27 mouse cellular contexts compared by ENCODE assay signal in the genomic region with DNA sequence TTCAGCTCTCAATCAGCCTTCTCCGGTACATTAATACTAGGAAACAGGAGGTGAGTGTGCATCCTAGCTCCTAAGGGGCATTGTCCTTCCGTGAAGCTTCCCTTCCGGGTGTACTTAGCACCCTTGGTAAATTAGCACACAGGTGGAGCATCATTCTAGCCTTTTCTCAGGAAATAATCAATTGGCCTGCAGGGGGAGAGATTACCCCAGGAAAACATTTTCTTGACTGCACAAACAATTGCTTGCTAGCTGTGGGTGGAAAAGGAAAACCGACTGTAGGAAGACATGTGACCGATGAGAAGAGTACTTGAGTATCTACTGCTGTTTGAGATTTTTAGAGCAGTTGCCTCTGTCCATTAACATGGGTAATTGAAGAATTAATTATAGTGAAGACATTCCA. TPM values are rescaled to one million over a fixed set of nuclear protein-coding genes. Genes with fewer than 3 reads are reported as not detected.
DNase-seq lines count a peak whose midpoint lies in the region; ATAC-seq and TF ChIP-seq lines count a peak whose summit lies in the region.
"Had no signal": no experiment of that assay in that cellular context is flagged by ENCODE, and none has a peak within 500 bp of the region (broad histone marks: within the 10 kb centered on the region; RNA-seq: fewer than 3 reads in every experiment).

No protein-coding gene starts in this region.

- no peaks in the 10 kb centered on the region for H3K9me3 ChIP-seq in intestine, postnatal 0 days (ENCODE audit: control insufficient read depth)
- H3K9me3 ChIP-seq in intestine, embryonic 15.5 days: no peaks in the 10 kb centered on the region
- H3K9me3 ChIP-seq in intestine, embryonic 16.5 days (ENCODE audit: control insufficient read depth, low read length): no peaks in the 10 kb centered on the region
- H3K9me3 ChIP-seq: embryonic facial prominence, embryonic 15.5 days; forebrain, embryonic 12.5 days; G1E; heart, embryonic 10.5 days; hindbrain, embryonic 13.5 days; liver, embryonic 12.5 days; lung, embryonic 15.5 days had no signal

- no peak overlapping the region for H3K27ac ChIP-seq in intestine, postnatal 0 days (ENCODE audit: low read depth, low read length)
- no peak overlapping the region for H3K27ac ChIP-seq in intestine, embryonic 15.5 days
- H3K27ac ChIP-seq in intestine, embryonic 16.5 days (ENCODE audit: low read length): no peak overlapping the region
- H3K27ac ChIP-seq: embryonic facial prominence, embryonic 15.5 days; forebrain, embryonic 12.5 days; heart, embryonic 10.5 days; hindbrain, embryonic 13.5 days; liver, embryonic 12.5 days; lung, embryonic 15.5 days had no signal

- DNase-seq in left cerebral cortex, postnatal 14 days (ENCODE audit: low spot score in 2 of 2): peak; percentile 3 to 6
- DNase-seq in left cerebral cortex, adult 11 months (ENCODE audit: low spot score): no peak
- DNase-seq in 416B (ENCODE audit: low read depth): peak; percentile 24
- no peak for DNase-seq in Patski (ENCODE audit: low read depth, low spot score)
- no peak for DNase-seq in thymus, postnatal 0 days (ENCODE audit: low spot score)
- DNase-seq: adrenal gland, postnatal 25 days; cerebellum, adult 9-11 months; embryo, embryonic 11 days; gastrocnemius, postnatal 36 days; heart, postnatal 14 days; kidney, adult 2 months; spleen, adult 18-20 months; thymus, postnatal 25 days had no signal

- 58% methylated on average over 5 of the region's 5 CpGs for WGBS in intestine, postnatal 0 days
- WGBS in intestine, embryonic 15.5 days: 65% methylated on average over 5 of the region's 5 CpGs
- 70% methylated on average over 5 of the region's 5 CpGs for WGBS in intestine, embryonic 16.5 days

- intact Hi-C loops in left cerebral cortex, postnatal 14 days (cut with DNase I): loop anchor here (10.0 kb wide), 1 partner anchor 284 kb away; no protein-coding TSS in a partner anchor

- in situ Hi-C loops in Patski (cut with MboI; ENCODE audit: low pct_unique_long_range_greater_than_20kb): loop anchor here (5.0 to 25.0 kb wide), 4 partner anchors 196 to 404 kb away; a partner anchor contains a TSS

- H3K4me2 ChIP-seq in intestine, postnatal 0 days (replicated peaks; ENCODE audit: low read depth): no peak overlapping the region
- H3K4me2 ChIP-seq in intestine, embryonic 15.5 days (replicated peaks): no peak overlapping the region
- H3K4me2 ChIP-seq in intestine, embryonic 16.5 days (ENCODE audit: low read depth, low read length): no peak overlapping the region
- H3K4me2 ChIP-seq: embryonic facial prominence, embryonic 15.5 days; forebrain, embryonic 12.5 days; hindbrain, embryonic 13.5 days; liver, embryonic 12.5 days; lung, embryonic 15.5 days had no signal

- H3K36me3 ChIP-seq in intestine, postnatal 0 days (ENCODE audit: control insufficient read depth, insufficient read depth): no peaks in the 10 kb centered on the region
- no peaks in the 10 kb centered on the region for H3K36me3 ChIP-seq in intestine, embryonic 15.5 days
- H3K36me3 ChIP-seq in intestine, embryonic 16.5 days (ENCODE audit: control insufficient read depth, insufficient read depth, low read length): no peaks in the 10 kb centered on the region
- H3K36me3 ChIP-seq: embryonic facial prominence, embryonic 15.5 days; forebrain, embryonic 12.5 days; G1E; heart, embryonic 10.5 days; hindbrain, embryonic 13.5 days; liver, embryonic 12.5 days; lung, embryonic 15.5 days had no signal

- POLR2A ChIA-PET in Patski (lab: Charles Lee): no interaction called here

- no peak overlapping the region for H3K9ac ChIP-seq in intestine, postnatal 0 days (ENCODE audit: low read depth, low read length)
- no peak overlapping the region for H3K9ac ChIP-seq in intestine, embryonic 15.5 days
- H3K9ac ChIP-seq in intestine, embryonic 16.5 days (ENCODE audit: low read depth, low read length): no peak overlapping the region
- H3K9ac ChIP-seq: embryonic facial prominence, embryonic 15.5 days; forebrain, embryonic 12.5 days; hindbrain, embryonic 13.5 days; liver, embryonic 12.5 days; lung, embryonic 15.5 days had no signal

- no peak overlapping the region for H3K4me3 ChIP-seq in intestine, postnatal 0 days (ENCODE audit: low read depth, low read length)
- H3K4me3 ChIP-seq in intestine, embryonic 15.5 days (replicated peaks): no peak overlapping the region
- no peak overlapping the region for H3K4me3 ChIP-seq in intestine, embryonic 16.5 days (ENCODE audit: low read length)
- H3K4me3 ChIP-seq: embryonic facial prominence, embryonic 15.5 days; forebrain, embryonic 12.5 days; heart, embryonic 10.5 days; hindbrain, embryonic 13.5 days; liver, embryonic 12.5 days; lung, embryonic 15.5 days had no signal

- TF ChIP-seq CTCF in intestine, postnatal 0 days (IDR thresholded peaks at IDR 0.05; ENCODE audit: low read depth): peak; percentile 42; the same call in 1 of the 2 replicates
- peak; percentile 35 for TF ChIP-seq CTCF in Patski (IDR thresholded peaks at IDR 0.05)

- no peaks in the 10 kb centered on the region for H3K27me3 ChIP-seq in intestine, postnatal 0 days (replicated peaks; ENCODE audit: control insufficient read depth, insufficient read depth, low read length)
- H3K27me3 ChIP-seq in intestine, embryonic 15.5 days (replicated peaks): no peaks in the 10 kb centered on the region
- H3K27me3 ChIP-seq in Patski: peaks cover 32% of the 10 kb centered on the region
- no peaks in the 10 kb centered on the region for H3K27me3 ChIP-seq in intestine, embryonic 16.5 days (replicated peaks; ENCODE audit: control insufficient read depth, insufficient read depth, low read length)
- H3K27me3 ChIP-seq: embryonic facial prominence, embryonic 15.5 days; forebrain, embryonic 12.5 days; hindbrain, embryonic 13.5 days; liver, embryonic 12.5 days; lung, embryonic 15.5 days had no signal

- CTCF ChIA-PET in Patski (lab: Charles Lee): interaction anchor here (1.3 to 2.0 kb wide), 2 partner anchors 93 to 191 kb away, joined by 3 to 10 read pairs; no protein-coding TSS in a partner anchor

- H3K4me1 ChIP-seq in intestine, postnatal 0 days (replicated peaks; ENCODE audit: control insufficient read depth, insufficient read depth, low read length): no peaks in the 10 kb centered on the region
- no peaks in the 10 kb centered on the region for H3K4me1 ChIP-seq in intestine, embryonic 15.5 days (replicated peaks)
- no peaks in the 10 kb centered on the region for H3K4me1 ChIP-seq in intestine, embryonic 16.5 days (ENCODE audit: control insufficient read depth, insufficient read depth, low read length)
- H3K4me1 ChIP-seq: embryonic facial prominence, embryonic 15.5 days; forebrain, embryonic 12.5 days; heart, embryonic 10.5 days; hindbrain, embryonic 13.5 days; liver, embryonic 12.5 days; lung, embryonic 15.5 days had no signal

- no peak for ATAC-seq in intestine, postnatal 0 days
- ATAC-seq in intestine, embryonic 15.5 days: no peak
- no peak for ATAC-seq in Patski
- ATAC-seq in intestine, embryonic 16.5 days: no peak
- ATAC-seq: liver, embryonic 12.5 days had no signal

RNA-seq across cellular contexts. Expression of a gene that starts 19.1 kb away (rescaled TPM):
- polyA plus RNA-seq in intestine, postnatal 0 days (2015; fragmentation: Nextera tagmentation; extraction: Ambion mirVana): 1.2 and 1.4 TPM in 2 replicates
- polyA plus RNA-seq in intestine, embryonic 15.5 days (2015; fragmentation: Nextera tagmentation; extraction: Ambion mirVana): 1.7 and 2.0 TPM in 2 replicates
- total RNA-seq in left cerebral cortex, postnatal 14 days (2021): under 1 TPM; 0.19 to 0.24 TPM
- 0.19 TPM for polyA plus RNA-seq in Patski (2021)
- polyA plus RNA-seq in intestine, embryonic 16.5 days (2015; fragmentation: Nextera tagmentation; extraction: Ambion mirVana): 0.77 and 1.1 TPM in 2 replicates
- polyA plus RNA-seq in thymus, postnatal 0 days (2015; fragmentation: Nextera tagmentation; extraction: Ambion mirVana): 1.1 and 1.2 TPM in 2 replicates
- total RNA-seq: G1E; layer of hippocampus, postnatal 14 days had no signal
- polyA plus RNA-seq: G1E had no signal

RNA-seq across cellular contexts. Expression of a gene that starts 28.7 kb away (rescaled TPM):
- polyA plus RNA-seq in intestine, postnatal 0 days (2015; fragmentation: Nextera tagmentation; extraction: Ambion mirVana): 1.3 and 2.2 TPM in 2 replicates
- polyA plus RNA-seq in intestine, embryonic 15.5 days (2015; fragmentation: Nextera tagmentation; extraction: Ambion mirVana): 0.31 and 0.33 TPM in 2 replicates
- under 1 TPM in 1 of 2 experiments, not detected in 1; 0.24 TPM for total RNA-seq in left cerebral cortex, postnatal 14 days (2021)
- polyA plus RNA-seq in Patski (2021): not detected
- polyA plus RNA-seq in intestine, embryonic 16.5 days (2015; fragmentation: Nextera tagmentation; extraction: Ambion mirVana): 0.56 and 0.92 TPM in 2 replicates
- not detected in 2 replicates for polyA plus RNA-seq in thymus, postnatal 0 days (2015; fragmentation: Nextera tagmentation; extraction: Ambion mirVana)
- total RNA-seq: adrenal gland, postnatal 25 days; gastrocnemius, postnatal 36 days; heart, postnatal 14 days; layer of hippocampus, postnatal 14 days; megakaryocyte, adult 5-6 weeks had no signal
- polyA plus RNA-seq: embryonic facial prominence, embryonic 15.5 days; forebrain, embryonic 12.5 days; G1E; heart, embryonic 10.5 days; limb, embryonic 11.5 days; liver, embryonic 12.5 days; lung, embryonic 15.5 days; stomach, embryonic 14.5 days had no signal

Comparison
In these comparisons a context has a peak if more than half of its experiments do, and no peak if none do; other contexts are left out.
1. DNase-seq: peak in left cerebral cortex, postnatal 14 days (2 of 2) and 416B (single experiment); none in left cerebral cortex, adult 11 months (single experiment), Patski (single experiment) and thymus, postnatal 0 days (single experiment).